Mouse (Mus musculus) bone marrow macrophage, adult 2 months (primary cell): ENCODE measurements around the gene Sec11a. TPM values are rescaled to one million over a fixed set of nuclear protein-coding genes. Genes with fewer than 3 reads are reported as not detected.

Source experiments
- H3K27ac ChIP-seq: 2 replicates; pipeline ENCODE4 v1.5.1; 2012; ENCODE audit warnings: low read depth, low read length; ENCODE audit not compliant: insufficient read depth
- H3K4me1 ChIP-seq: 2 replicates; pipeline ENCODE4 v1.6.1; 2012; ENCODE audit warnings: low read length; ENCODE audit not compliant: control insufficient read depth, insufficient read depth
- H3K4me3 ChIP-seq: 2 replicates; pipeline ENCODE4 v1.5.1; 2012; ENCODE audit warnings: mild to moderate bottlenecking, low read length, moderate library complexity; ENCODE audit not compliant: insufficient read depth
- CTCF ChIP-seq: IDR thresholded peaks from 2 replicates; pipeline ENCODE4 v1.5.1; 2012; ENCODE audit warnings: low read depth, mild to moderate bottlenecking, low read length, moderate library complexity
- POLR2A ChIP-seq: IDR thresholded peaks from 2 replicates; pipeline ENCODE4 v1.6.1; 2012; ENCODE audit warnings: mild to moderate bottlenecking, low read depth, low read length, borderline replicate concordance
- polyA plus RNA-seq: library from polyadenylated mRNA; stranded (reverse); fragments of >200 nt; gene quantifications from 2 replicates; pipeline ENCODE4 v1.2.4, GENCODE M21; 2012; ENCODE audit not compliant: missing spikeins, insufficient read depth, insufficient read length

Sec11a gene
- polyA plus RNA-seq: 99.2 and 105 TPM in 2 replicates

DNA sequence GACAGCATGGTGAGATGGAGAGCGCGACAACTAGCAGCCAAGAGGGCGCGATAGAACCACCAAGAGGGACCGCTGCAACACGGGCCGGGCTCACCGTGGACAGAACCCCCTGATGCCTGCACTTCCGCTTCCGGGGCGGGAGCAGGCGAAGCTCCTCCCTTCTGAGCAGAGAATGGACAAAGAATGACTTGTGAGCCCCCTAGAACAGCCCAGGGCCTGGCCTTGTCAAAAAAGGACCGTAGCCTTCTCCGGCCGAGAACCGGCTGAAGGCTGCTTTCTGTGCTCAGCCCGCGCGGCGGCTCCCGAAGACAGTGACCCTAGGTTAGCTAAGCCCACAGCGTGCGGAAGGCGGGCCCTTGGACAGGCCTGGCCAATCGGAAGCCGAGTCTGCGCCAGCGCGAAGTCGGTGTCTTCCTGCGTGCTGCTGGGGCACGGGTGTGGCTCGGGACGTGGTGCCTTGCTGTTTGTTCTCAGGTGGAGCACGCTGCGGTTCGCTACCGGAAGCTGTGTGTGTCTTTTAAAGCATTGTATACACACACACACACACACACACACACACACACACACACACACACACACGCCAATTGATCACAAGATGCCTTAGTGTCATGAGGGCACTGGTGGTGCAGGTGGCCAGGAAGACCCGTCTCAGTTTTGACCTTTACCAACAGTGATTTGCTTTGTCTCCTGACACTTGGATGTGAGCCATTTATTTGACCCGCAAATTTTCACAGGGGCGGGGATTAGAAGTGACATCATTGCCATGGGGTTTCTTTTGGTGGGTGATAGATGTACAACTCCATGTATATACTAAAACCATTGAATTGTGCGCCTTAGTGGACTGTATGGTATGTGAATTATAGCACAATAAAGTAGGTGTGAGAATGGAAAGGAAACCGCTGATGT is at the start of gene Sec11a:
TSS of gene Sec11a (minus strand) at position 336 of the 906 bp plus-strand sequence.
- peak within 1 kb of the TSS; percentile 98 for H3K4me3 ChIP-seq
- peak within 1 kb of the TSS; percentile 91 for H3K27ac ChIP-seq
- H3K4me1 ChIP-seq: peaks cover 16% of the 10 kb centered on the region
- TF ChIP-seq CTCF (no peak), POLR2A (no peak; the same call in 1 of the 2 replicates)

DNA sequence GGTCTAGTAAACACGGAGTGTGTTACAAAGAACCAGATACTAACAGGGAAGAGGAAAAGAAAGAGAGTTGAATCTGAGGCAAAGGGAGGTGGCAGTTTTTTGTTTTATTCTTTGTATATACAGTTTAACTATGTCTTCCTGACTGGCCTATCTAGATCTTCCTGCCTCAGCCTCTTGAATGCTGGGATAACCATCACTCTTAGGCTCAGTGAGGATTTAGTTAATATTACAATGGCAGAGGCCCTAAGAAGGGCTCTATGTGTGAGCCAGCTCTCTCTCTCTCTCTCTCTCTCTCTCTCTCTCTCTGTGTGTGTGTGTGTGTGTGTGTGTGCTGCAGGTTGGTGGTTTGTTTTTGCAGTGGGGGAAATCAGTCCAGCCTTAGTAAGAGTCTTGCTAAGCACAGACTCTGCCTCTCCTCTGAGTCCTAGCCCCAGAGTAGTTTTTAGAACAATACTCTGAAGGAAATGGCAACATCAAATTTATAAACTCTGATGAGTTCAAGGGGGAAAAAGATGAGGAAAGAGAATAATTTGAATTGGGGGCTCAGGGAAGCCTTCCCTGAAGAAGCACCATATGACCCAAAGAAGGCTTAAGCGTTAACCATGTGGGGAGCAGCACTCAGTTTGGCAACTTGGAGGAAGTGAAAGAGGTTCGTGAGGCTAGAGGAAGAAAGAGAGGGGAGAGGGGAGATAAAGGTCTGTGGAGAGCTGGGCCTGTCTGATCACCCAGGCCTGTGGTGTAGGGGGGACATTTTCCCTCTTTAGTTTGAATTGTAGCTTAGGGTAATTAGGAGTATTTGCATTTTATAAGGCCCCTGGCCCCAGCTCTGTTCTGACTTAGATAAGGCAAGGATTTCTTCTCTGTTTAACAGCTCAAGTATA is 47.9 kb upstream of the Sec11a start:
- TF ChIP-seq POLR2A (no peak), CTCF (no peak)
- H3K27ac ChIP-seq: peak overlapping the region; percentile 67
- peaks cover 35% of the 10 kb centered on the region for H3K4me1 ChIP-seq
- H3K4me3 ChIP-seq: peak overlapping the region; percentile 21

DNA sequence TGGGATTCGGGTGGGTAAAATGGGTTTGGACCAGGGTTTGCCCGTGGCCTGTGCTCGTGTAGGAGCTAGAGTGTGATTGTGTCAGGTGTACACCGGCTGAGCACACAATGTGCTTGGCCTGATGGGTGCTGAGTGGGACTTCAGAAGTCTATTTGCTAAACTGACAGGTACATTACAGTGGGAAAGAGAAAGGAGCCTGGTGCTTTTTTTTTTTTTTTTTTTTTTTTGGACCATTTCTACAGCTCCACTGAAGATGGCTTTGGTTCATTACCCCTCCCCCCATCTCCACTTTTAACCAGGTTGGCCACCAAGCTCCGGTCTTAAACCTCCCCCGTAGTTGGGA is 47.1 kb upstream of the Sec11a start:
- Histone ChIP-seq H3K4me1 (peaks cover 31% of the 10 kb centered on the region), H3K27ac (peak overlapping the region; percentile 7; the same call in 1 of the 2 replicates), H3K4me3 (peak overlapping the region; percentile 95)
- TF ChIP-seq POLR2A: no peak

DNA sequence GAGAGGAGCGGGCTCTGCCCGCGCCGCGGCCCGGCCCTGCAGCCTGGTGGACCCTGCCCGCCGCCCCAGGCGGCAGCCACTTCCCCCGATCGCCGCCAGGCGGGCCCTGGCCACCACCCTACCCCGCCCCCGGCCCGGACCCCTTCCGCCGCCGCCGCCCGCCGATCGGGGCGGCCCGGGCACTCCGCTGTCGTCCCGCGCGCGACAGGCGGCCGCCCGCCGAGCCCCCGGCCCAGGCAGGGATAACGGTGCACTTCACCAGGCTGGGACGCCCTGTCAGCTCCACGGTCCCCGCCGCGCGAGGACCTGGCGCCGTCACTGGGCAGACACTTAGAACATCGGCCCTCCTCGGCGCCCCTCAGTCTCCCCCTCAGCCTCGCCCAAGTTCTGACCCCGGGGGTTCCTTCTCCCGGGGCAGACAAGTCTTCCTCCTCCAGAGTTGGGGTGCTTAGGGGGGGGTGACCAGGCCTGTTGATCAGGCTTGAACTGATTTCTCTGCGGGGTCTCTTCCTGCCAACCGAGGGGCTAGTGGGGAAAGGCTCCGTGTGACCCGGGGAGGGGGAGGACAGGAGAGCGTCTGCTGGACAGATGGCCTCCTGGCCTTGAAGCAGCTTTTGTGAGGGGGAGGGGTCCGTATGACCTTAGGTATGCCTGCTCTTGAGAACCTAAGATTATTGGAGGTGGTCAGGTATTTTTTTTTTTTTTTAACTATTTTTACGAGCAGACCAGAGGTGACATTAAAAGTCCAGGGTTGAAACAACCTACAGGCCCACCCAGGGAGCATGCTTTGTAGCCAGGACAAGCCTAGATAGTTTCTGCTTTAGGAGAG is 46.5 kb upstream of the Sec11a start:
- H3K4me1 ChIP-seq: peaks cover 28% of the 10 kb centered on the region
- TF ChIP-seq POLR2A (no peak), CTCF (no peak)

DNA sequence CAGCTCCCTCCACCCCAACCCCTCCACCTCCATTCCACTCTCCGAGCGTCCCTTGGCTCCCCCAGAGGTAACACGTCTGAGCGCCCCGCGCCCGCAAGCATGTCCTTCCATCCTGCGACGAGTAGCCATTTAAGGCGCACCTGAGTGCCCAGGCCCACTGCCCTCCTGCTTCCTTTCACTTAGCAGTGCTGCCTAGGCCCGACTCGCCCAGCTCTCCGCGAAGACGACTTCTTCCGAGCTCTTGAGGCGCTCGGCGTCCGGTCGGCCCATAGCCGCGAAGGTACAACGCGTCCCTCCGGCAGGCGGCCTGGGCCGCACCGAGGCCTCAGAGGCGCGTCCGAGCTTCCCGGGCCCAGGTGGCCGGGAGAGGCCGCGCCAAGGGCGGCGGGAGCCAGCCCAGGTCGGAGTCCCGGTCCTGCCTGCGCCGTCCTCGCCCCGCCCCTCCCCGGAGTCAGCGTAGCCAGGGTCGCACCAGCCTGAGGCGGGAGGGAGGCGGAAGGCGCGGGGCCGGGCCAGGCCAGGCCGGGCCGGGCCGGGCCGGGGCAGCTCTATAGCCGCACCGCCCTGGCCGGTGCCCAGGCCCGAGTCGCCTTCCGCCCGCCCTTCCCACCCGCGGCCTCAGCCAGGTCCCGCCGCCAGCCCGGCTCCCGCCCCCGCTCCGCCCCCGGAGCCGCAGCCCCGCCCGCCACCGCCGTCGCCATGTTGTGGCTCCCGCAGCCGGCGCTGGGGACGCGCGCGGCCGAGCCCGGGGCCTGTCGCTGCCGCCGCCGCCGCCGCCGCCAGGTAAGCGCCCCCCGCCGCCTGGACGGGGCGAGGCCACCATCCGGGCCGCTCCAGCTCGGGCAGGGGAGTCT is 45.6 kb upstream of the Sec11a start, which contains the start of gene Zfp592:
TSS of gene Zfp592 (plus strand) at position 702 of the 854 bp plus-strand sequence.
- H3K4me1 ChIP-seq: peaks cover 25% of the 10 kb centered on the region
- TF ChIP-seq POLR2A: no peak
- TF ChIP-seq CTCF: no peak
- peak within 1 kb of the TSS; percentile 95 for H3K4me3 ChIP-seq
- H3K27ac ChIP-seq: peak within 1 kb of the TSS; percentile 44

More for the DNA sequence above, 46.5 kb upstream of the Sec11a start:
- peak overlapping the region; percentile 44 for H3K27ac ChIP-seq
- peak overlapping the region; percentile 95 for H3K4me3 ChIP-seq

DNA sequence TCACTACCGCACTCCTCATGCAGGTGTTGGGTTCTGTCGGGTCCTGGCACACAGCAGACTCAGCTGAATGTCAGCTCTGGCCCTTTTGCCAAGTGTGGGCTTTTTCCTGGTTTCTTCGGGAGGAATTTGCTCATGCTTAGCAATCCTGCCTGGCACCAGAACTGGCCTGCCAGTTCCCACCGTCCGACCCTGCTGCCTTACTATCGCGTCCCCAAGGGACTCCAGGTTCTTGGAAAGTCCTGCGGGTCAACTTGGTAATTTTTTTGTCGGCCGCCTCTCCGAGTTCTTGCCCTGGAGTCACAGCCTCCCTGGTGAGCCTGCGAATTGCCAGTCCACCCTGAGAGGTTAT is 45.0 kb upstream of the Sec11a start:
- H3K4me1 ChIP-seq: peaks cover 25% of the 10 kb centered on the region
- TF ChIP-seq CTCF (no peak), POLR2A (no peak)
- no peak overlapping the region for H3K27ac ChIP-seq
- peak overlapping the region; percentile 73 for H3K4me3 ChIP-seq

DNA sequence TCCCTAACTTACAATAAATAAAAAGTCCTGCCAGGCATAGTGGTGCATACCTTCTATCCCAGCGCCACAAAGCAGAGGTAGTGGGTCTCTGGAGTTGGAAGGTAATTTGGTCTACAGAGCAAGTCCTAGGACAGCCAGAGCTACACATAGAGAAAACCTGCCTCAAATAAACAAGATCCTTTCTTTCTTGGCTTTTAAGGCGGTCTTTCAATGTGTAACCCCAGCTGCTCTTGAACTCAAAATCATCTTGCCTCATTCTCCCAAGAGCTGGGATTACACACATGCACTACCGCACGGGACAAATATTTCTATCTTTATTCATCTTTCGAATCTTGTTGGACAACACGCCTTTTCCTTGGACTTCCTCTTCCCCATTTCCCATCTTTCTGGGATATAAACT is 44.5 kb upstream of the Sec11a start:
- Histone ChIP-seq H3K27ac (no peak overlapping the region), H3K4me3 (peak overlapping the region; percentile 73; the same call in 1 of the 2 replicates), H3K4me1 (peaks cover 20% of the 10 kb centered on the region)
- TF ChIP-seq CTCF (no peak), POLR2A (no peak)

DNA sequence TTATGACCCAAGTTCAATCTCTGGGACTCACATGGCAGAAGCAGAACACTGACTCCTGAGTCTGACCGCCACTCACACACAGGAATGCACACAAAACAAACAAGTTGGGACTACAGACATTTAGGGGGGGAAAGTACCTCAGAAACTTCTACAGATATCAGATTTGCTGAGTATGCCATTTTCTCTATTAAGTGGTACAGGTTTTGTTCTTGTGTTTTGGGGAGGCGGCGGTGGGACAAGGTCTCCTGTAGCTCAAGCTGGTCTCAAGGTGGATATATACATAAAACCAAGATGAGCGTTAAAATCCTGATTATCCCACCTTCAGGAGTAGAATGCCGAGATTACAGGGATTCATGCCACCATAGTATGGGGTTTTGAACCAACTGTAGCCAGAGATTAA is 44.0 kb upstream of the Sec11a start:
- Histone ChIP-seq H3K4me1 (peaks cover 15% of the 10 kb centered on the region), H3K4me3 (no peak overlapping the region), H3K27ac (no peak overlapping the region)
- no peak for TF ChIP-seq POLR2A
- no peak for TF ChIP-seq CTCF

DNA sequence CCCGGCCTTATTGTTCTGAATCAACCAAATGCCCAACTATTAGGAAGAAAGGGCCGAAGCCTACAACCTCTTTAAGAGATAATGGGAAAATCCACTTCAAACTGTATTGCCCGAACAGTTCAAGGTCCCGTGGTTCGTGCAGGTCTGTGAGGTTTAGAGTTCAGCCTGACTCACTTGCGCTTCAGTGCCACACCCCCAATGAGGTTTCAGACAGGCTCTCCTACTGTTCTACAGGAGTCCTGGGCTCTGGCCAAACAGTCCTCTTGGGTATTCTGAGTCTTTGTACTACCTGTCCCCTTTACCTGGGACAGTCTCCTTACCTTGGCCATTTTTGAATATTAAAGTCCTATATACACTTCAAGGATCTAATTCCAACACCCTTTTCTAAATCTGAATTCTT is 42.7 kb upstream of the Sec11a start:
- TF ChIP-seq CTCF: no peak
- no peak for TF ChIP-seq POLR2A
- H3K4me3 ChIP-seq: no peak overlapping the region
- H3K27ac ChIP-seq: no peak overlapping the region
- H3K4me1 ChIP-seq: peaks cover 7% of the 10 kb centered on the region
